Mouse (Mus musculus) liver, embryonic 13.5 days (tissue): ENCODE measurements around the gene Gcgr. TPM values are rescaled to one million over a fixed set of nuclear protein-coding genes. Genes with fewer than 3 reads are reported as not detected.

ENCODE experiments used
- ATAC-seq: fragments of 200-750 bp; cut with Nextera tagmentation; 2 replicates; pipeline ENCODE4 v1.8.0; 2017; ENCODE audit warnings: low read depth, mild to moderate bottlenecking, moderate number of reproducible peaks, moderate library complexity
- DNase-seq: peaks from one replicate; pipeline ENCODE4 v3.0.0; 2022
- H3K27ac ChIP-seq: fragments of 300-500 bp; sonication (generic); 2 replicates; pipeline ENCODE4 v1.5.1; 2015; ENCODE audit warnings: moderate library complexity, mild to moderate bottlenecking, inconsistent platforms
- H3K27me3 ChIP-seq: fragments of 300-500 bp; sonication (generic); 2 replicates; pipeline ENCODE4 v1.6.1; 2015; ENCODE audit warnings: mild to moderate bottlenecking, inconsistent platforms
- H3K36me3 ChIP-seq: fragments of 300-500 bp; sonication (generic); 2 replicates; pipeline ENCODE4 v1.6.1; 2015; ENCODE audit warnings: mild to moderate bottlenecking, inconsistent platforms
- H3K4me1 ChIP-seq: fragments of 300-500 bp; sonication (generic); replicated peaks from 2 replicates; pipeline ENCODE4 v1.6.1; 2015; ENCODE audit warnings: inconsistent platforms
- H3K4me2 ChIP-seq: fragments of 300-500 bp; sonication (generic); 2 replicates; pipeline ENCODE4 v1.6.1; 2015; ENCODE audit warnings: inconsistent platforms, mild to moderate bottlenecking, moderate library complexity
- H3K4me3 ChIP-seq: fragments of 300-500 bp; sonication (generic); replicated peaks from 2 replicates; pipeline ENCODE4 v1.5.1; 2015; ENCODE audit warnings: mild to moderate bottlenecking, inconsistent platforms
- H3K9ac ChIP-seq: fragments of 300-500 bp; sonication (generic); 2 replicates; pipeline ENCODE4 v1.6.1; 2015; ENCODE audit warnings: mild to moderate bottlenecking, inconsistent platforms
- H3K9me3 ChIP-seq: fragments of 300-500 bp; sonication (generic); replicated peaks from 2 replicates; pipeline ENCODE4 v1.6.1; 2016; ENCODE audit warnings: inconsistent platforms
- WGBS: fragments of 180-500 bp; shearing (Covaris S2); methylation state at CpG from one replicate; pipeline ENCODE4 v1.1.7; 2015; ENCODE audit not compliant: insufficient replicate concordance; 5-methylcytosine and 5-hydroxymethylcytosine counted together
- polyA plus RNA-seq: library from polyadenylated mRNA; unstranded; fragments of >200 nt; fragmentation: Nextera tagmentation; extraction: Ambion mirVana; gene quantifications from 2 replicates; pipeline ENCODE4 v1.2.1, GENCODE M21; 2015

Gcgr gene
- polyA plus RNA-seq, 1 experiment from 2014 or later: 10.0 TPM

DNA sequence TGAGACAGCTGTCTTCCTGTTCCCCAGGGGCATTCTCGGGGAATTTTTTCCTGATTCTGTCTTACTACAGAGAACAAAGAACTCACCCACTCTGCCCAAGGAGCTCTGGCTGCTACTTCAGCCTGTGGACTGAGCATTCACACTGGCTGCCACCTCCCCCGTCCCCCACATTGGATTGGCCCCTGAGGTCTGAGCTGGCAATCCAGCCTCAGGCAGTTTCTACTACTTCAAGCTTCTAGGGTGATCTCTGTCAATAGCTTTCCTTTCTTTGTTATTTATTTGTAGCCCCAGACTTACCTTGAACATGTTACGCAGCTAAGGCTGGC lies 37.7 kb upstream of the Gcgr start:
- Histone ChIP-seq H3K4me2 (peak overlapping the region; percentile 94), H3K4me1 (peaks cover 60% of the 10 kb centered on the region), H3K36me3 (peaks cover 67% of the 10 kb centered on the region), H3K9ac (peak overlapping the region; percentile 95), H3K27ac (peak overlapping the region; percentile 94), H3K4me3 (peak overlapping the region; percentile 94), H3K9me3 (no peaks in the 10 kb centered on the region), H3K27me3 (no peaks in the 10 kb centered on the region)
- WGBS: 40% methylated on average over 3 of the region's 3 CpGs
- ATAC-seq: no peak
- DNase-seq: no peak

GRCm38 (mm10) chr11:120493351-120493750 lies 37.1 kb upstream of the Gcgr start:
- no peak for DNase-seq
- H3K36me3 ChIP-seq: peaks cover 67% of the 10 kb centered on the region
- H3K4me1 ChIP-seq: peaks cover 55% of the 10 kb centered on the region

DNA sequence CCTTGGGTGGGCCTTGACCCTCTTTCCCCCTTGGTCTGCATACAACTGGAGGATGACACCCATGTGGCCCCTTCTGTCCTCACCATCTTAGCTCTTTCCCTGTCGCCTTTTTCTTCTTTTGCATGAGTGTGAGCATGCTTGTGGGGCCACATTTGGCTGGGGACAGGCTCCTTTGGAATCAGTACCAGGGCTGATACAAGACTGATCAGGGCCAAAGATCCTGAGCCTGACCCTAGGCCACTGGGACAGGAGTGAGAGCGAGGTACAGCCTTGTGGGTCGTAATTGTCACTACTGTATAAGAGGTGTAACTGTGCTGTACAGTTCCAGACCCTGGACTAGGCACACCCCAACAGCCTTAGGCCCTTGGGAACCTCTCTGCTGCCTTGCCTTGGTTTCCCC lies 36.6 kb upstream of the Gcgr start:
- Histone ChIP-seq H3K36me3 (peaks cover 67% of the 10 kb centered on the region), H3K9ac (no peak overlapping the region; the same call in 1 of the 2 replicates), H3K9me3 (no peaks in the 10 kb centered on the region), H3K4me1 (peaks cover 49% of the 10 kb centered on the region), H3K4me2 (peak overlapping the region; percentile 94), H3K27me3 (no peaks in the 10 kb centered on the region), H3K27ac (peak overlapping the region; percentile 3; the same call in 1 of the 2 replicates), H3K4me3 (no peak overlapping the region)
- no peak for DNase-seq
- WGBS: 75% methylated on average over 3 of the region's 3 CpGs
- no peak for ATAC-seq

More at GRCm38 (mm10) chr11:120493351-120493750, 37.1 kb upstream of the Gcgr start:
- Histone ChIP-seq H3K27me3 (no peaks in the 10 kb centered on the region), H3K4me2 (peak overlapping the region; percentile 94), H3K9ac (peak overlapping the region; percentile 51), H3K27ac (peak overlapping the region; percentile 94), H3K9me3 (no peaks in the 10 kb centered on the region), H3K4me3 (peak overlapping the region; percentile 94)
- no peak for ATAC-seq
- WGBS: 75% methylated on average over 3 of the region's 3 CpGs

DNA sequence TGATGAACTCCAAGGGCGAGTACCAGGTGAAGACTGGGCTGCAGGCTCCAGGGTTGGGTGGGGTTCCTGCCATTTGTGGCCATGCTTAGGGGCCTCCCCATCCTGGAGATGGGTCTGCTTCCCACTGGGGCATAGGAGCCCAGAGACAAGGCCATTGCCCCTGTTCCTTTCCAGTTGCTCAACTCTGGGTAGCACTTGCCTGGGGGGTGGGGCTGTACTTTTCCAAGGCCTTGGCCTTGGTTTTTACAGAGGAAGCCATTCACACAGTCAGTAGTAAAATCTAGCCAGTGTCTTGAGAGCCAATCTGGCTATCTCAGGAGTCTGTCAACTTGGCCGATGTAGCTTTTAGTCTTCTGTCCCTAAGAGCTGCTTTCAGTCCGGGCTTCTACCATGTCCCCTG lies 33.1 kb upstream of the Gcgr start:
- Histone ChIP-seq H3K4me3 (no peak overlapping the region), H3K36me3 (peaks cover 60% of the 10 kb centered on the region), H3K27ac (no peak overlapping the region), H3K4me2 (no peak overlapping the region), H3K9me3 (no peaks in the 10 kb centered on the region), H3K4me1 (peaks cover 26% of the 10 kb centered on the region), H3K27me3 (no peaks in the 10 kb centered on the region), H3K9ac (no peak overlapping the region)
- DNase-seq (no peak), ATAC-seq (no peak)
- 83% methylated on average over 3 of the region's 3 CpGs for WGBS

DNA sequence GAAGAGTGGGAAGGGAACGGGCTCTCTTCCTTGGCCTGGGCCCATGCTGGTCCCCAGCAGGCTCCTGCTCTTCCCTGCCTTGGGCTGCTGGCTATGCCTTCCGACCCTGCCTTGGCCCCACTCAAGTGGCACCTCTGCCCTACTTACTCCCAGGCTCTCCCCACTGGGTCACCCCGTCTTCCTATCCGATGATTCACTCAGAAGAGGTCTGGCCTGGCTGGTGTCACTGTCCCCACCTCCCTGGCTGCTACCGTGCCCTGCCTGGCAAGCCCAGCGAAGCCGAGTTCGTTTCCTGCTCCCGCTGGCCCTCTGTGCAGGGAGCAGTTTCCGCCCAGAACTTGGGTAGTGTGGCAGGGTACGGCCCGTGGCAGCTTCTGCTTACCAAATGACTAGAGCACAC lies 32.3 kb upstream of the Gcgr start:
- H3K9me3 ChIP-seq: no peaks in the 10 kb centered on the region
- no peak for ATAC-seq
- H3K4me1 ChIP-seq: peaks cover 18% of the 10 kb centered on the region
- H3K27me3 ChIP-seq: no peaks in the 10 kb centered on the region
- no peak overlapping the region for H3K4me2 ChIP-seq
- no peak for DNase-seq
- H3K27ac ChIP-seq: no peak overlapping the region
- H3K9ac ChIP-seq: no peak overlapping the region
- peaks cover 60% of the 10 kb centered on the region for H3K36me3 ChIP-seq
- 80% methylated on average over 12 of the region's 12 CpGs for WGBS
- no peak overlapping the region for H3K4me3 ChIP-seq

GRCm38 (mm10) chr11:120498891-120499290 lies 31.6 kb upstream of the Gcgr start:
- WGBS: 75% methylated on average over 5 of the region's 5 CpGs
- no peak overlapping the region for H3K4me2 ChIP-seq
- H3K27me3 ChIP-seq: no peaks in the 10 kb centered on the region
- H3K36me3 ChIP-seq: peaks cover 54% of the 10 kb centered on the region
- ATAC-seq: no peak
- H3K9ac ChIP-seq: no peak overlapping the region
- H3K9me3 ChIP-seq: no peaks in the 10 kb centered on the region
- no peak for DNase-seq
- peaks cover 11% of the 10 kb centered on the region for H3K4me1 ChIP-seq
- H3K4me3 ChIP-seq: no peak overlapping the region
- H3K27ac ChIP-seq: no peak overlapping the region

DNA sequence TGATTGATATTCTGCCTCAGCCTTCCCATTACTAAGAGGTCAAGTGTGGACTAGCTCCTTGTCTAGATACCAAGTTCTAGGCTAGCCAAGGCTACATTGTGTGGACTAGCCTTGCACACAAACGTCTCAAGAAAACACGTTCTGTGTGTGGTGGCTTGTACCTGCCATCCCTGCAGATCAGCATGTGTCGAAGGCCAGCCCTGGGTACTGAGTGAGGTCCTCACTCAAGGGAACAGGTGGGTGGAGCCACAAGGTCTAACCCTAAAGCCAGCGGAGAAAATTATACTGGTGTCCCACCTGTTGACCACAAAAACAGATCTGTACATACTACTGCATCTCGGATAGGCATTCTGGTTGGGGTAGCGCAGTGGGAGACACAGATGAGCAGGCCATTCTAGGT lies 30.6 kb upstream of the Gcgr start:
- H3K9ac ChIP-seq: no peak overlapping the region
- no peaks in the 10 kb centered on the region for H3K9me3 ChIP-seq
- DNase-seq (no peak), ATAC-seq (0 out of 2 replicates have a peak, but pooled peaks have one; percentile 2)
- 61% methylated on average over 6 of the region's 6 CpGs for whole genome bisulfite sequencing
- H3K4me2 ChIP-seq: no peak overlapping the region
- H3K36me3 ChIP-seq: peaks cover 44% of the 10 kb centered on the region
- peaks cover 7% of the 10 kb centered on the region for H3K4me1 ChIP-seq
- H3K4me3 ChIP-seq: no peak overlapping the region
- no peak overlapping the region for H3K27ac ChIP-seq
- H3K27me3 ChIP-seq: no peaks in the 10 kb centered on the region

DNA sequence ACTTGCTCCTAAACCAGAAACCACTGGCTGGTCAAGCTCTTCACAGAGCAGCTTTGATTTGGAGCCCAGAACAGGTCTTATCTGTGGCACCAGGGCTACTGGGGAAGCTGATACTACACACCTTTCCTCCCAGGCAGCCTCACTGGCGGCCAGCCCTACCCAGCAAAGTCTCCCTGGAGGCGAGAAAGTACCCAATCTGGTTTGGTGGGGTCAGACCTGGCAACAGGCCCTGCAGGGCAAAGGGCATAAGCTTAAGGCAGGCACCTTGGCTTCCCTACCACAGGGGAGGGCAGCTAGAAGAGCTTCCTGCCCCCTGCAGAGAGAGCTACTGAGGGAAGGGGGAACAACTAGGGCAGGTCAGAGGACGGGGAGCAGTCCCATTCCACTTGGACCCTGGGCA lies 30.1 kb upstream of the Gcgr start:
- no peak overlapping the region for H3K4me2 ChIP-seq
- no peak overlapping the region for H3K27ac ChIP-seq
- DNase-seq: no peak
- no peak overlapping the region for H3K9ac ChIP-seq
- H3K4me1 ChIP-seq: peaks cover 7% of the 10 kb centered on the region
- peaks cover 39% of the 10 kb centered on the region for H3K36me3 ChIP-seq
- 7% methylated on average over 3 of the region's 3 CpGs for WGBS
- no peak overlapping the region for H3K4me3 ChIP-seq
- ATAC-seq: peak; percentile 24; the same call in 1 of the 2 replicates
- H3K27me3 ChIP-seq: no peaks in the 10 kb centered on the region
- no peaks in the 10 kb centered on the region for H3K9me3 ChIP-seq

DNA sequence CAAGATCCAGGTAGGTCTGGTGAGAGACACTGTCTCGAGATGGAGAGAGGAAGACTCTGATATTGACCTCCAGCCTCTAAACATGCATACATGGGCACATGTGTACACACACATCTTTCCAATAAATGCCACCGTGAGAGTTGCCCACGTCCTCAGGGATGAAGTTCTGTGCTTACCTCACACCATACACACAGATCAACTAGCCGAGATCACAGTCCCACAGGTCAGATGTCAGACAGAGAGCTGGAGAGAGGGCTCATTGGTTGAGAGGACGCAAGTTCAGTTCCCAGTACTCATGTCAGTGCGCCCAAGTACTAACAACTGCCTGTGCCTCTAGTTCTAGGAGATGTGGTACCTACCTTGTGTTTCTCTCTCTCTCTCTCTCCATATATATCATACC lies 29.5 kb upstream of the Gcgr start:
- 51% methylated on average over 6 of the region's 6 CpGs for WGBS
- H3K9me3 ChIP-seq: no peaks in the 10 kb centered on the region
- no peak overlapping the region for H3K4me2 ChIP-seq
- H3K27ac ChIP-seq: no peak overlapping the region
- H3K4me3 ChIP-seq: no peak overlapping the region
- ATAC-seq (no peak), DNase-seq (no peak)
- no peak overlapping the region for H3K9ac ChIP-seq
- H3K27me3 ChIP-seq: no peaks in the 10 kb centered on the region
- peaks cover 33% of the 10 kb centered on the region for H3K36me3 ChIP-seq
- peaks cover 7% of the 10 kb centered on the region for H3K4me1 ChIP-seq

DNA sequence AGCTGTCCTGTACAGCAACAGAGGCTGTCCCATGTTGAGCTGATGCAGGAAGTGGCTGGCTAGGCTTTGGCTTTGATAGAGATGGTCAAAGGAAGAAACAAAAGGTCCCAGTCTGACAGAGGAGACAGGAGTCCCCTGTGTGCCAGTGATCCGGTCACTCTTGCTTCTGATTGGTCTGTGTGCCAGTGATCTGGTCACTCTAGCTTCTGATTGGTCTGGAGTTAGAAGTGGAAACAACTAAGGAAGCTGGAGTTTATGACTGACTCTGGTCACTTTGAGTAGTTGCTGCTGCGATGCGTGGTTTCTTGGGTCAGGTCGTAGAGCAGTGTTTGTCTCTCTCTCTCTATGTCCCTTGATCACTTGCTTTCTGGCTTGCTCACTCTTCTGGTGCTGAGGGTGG lies 28.8 kb upstream of the Gcgr start:
- no peak for ATAC-seq
- no peak overlapping the region for H3K4me3 ChIP-seq
- H3K9ac ChIP-seq: no peak overlapping the region
- H3K36me3 ChIP-seq: peaks cover 26% of the 10 kb centered on the region
- H3K9me3 ChIP-seq: no peaks in the 10 kb centered on the region
- H3K4me1 ChIP-seq: peaks cover 13% of the 10 kb centered on the region
- H3K4me2 ChIP-seq: no peak overlapping the region
- WGBS: 66% methylated on average over 4 of the region's 4 CpGs
- no peaks in the 10 kb centered on the region for H3K27me3 ChIP-seq
- no peak for DNase-seq
- H3K27ac ChIP-seq: no peak overlapping the region

DNA sequence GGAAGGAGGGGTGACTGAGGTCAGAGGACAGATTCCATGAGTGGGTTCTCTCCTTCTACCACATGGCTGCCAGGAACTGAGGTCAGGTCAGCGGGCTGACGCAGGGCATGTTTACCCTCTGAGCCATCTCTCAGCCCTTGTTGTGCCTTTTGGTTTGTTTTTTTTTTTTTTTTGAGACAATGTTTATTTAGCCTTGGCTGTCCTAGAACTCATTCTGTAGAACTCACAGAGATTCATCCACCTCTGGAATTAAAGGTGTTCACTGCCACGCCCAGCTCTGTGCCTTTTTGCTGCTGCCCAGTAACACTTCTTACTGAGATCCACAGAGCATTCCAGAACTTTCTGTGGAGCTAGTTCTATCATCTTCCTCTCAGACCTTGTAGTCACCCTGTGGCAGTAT lies 24.8 kb upstream of the Gcgr start:
- ATAC-seq (no peak), DNase-seq (no peak)
- Histone ChIP-seq H3K27me3 (no peaks in the 10 kb centered on the region), H3K9ac (no peak overlapping the region), H3K4me1 (peaks cover 36% of the 10 kb centered on the region), H3K4me3 (no peak overlapping the region), H3K4me2 (no peak overlapping the region), H3K9me3 (no peaks in the 10 kb centered on the region), H3K27ac (no peak overlapping the region), H3K36me3 (no peaks in the 10 kb centered on the region)
- WGBS: 75% methylated on average over 3 of the region's 3 CpGs

DNA sequence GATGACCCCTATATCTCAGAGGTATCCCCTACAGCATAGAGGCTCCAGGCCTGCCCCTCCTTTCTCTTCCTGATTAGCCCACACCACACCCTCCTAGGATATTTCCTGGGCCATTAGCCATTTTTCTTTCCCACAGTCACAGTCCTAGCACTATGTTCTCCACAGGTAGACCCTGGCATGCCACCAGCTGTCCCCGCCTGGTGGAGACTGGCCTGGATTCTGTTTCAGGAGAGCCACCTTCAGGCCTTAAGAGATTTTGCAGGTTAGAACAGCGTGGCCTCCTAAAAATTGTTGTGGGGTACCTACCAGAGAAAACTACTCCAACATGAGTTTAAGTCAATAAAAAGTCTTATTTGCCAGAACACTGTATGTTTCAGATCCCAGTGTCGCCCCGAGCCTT lies 23.6 kb upstream of the Gcgr start:
- 57% methylated on average over 4 of the region's 4 CpGs for WGBS
- no peak overlapping the region for H3K9ac ChIP-seq
- H3K27ac ChIP-seq: no peak overlapping the region
- no peaks in the 10 kb centered on the region for H3K27me3 ChIP-seq
- no peak for ATAC-seq
- H3K4me2 ChIP-seq: no peak overlapping the region
- DNase-seq: no peak
- H3K9me3 ChIP-seq: no peaks in the 10 kb centered on the region
- H3K36me3 ChIP-seq: no peaks in the 10 kb centered on the region
- H3K4me3 ChIP-seq: no peak overlapping the region
- peaks cover 48% of the 10 kb centered on the region for H3K4me1 ChIP-seq
